Mouse (Mus musculus): ENCODE data around the gene Defb29. TPM values are rescaled to one million over a fixed set of nuclear protein-coding genes. Genes with fewer than 3 reads are reported as not detected.

Gene Defb29
- not detected for polyA plus RNA-seq (2014; fragmentation: Illumina TruSeq; extraction: RNeasy Lipid Tissue Mini Kit (QIAGEN cat#74804); ENCODE audit: low read depth, low replicate concordance)

DNA sequence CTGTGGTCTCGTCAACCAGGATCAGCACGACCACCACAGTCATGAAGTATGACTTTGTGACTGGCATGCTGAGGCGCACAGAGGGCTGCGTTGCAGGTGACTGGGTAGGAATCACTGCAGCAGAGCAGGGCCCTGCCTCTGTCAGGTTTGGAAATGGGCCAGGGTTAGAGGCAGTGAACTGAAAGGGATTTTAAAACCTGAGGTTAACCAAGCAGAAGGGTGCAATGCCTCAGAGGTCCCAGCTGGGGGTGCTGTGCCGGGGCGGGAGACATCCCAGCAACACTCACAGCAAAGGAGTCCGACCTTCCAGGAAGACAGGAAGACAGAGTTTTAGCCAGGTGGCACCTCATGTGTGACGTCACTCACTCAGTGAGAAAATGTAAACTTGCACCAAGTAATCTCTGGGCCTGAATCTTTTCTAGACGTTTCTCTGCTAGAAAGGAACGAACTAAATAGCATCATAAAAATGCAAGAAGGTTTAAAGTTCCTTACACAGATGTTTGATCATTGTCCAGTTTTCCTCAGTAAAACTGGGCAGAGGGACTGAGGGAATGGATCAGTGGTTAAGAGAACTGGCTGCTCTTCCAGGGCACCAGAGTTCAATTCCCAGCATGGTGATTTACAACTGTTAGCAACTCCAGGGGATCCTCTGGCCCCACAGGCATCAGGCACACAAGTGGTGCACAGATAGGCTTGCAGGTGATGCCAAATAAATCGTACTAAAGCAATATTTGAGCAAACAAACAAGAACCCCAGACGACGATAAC, at the start of gene Defb29:
TSS of gene Defb29 (minus strand) at position 155 of the 767 bp plus-strand sequence.

DNA sequence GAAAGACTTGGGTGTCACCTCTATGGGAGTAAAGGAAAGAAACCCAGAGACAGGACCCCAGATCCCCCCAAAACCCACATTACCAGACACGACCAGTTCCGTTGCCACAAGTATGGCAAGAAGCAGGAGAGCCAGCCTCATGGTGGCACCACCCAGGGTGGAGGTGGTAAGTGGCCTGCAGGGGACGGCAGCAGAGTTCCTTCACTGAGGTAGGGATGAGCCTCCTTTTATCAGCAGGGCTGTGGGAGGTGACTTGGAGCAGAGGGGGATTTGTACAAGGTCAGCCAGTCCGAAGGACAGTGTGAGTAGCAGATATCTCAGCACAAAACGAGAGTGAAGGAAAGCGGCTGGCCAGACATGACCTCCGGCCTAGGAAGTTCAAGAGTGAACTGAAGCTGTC, 40.2 kb upstream of the Defb29 start, which contains the start of gene Defb19:
TSS of gene Defb19 (minus strand) at position 206 of the 400 bp plus-strand sequence.

DNA sequence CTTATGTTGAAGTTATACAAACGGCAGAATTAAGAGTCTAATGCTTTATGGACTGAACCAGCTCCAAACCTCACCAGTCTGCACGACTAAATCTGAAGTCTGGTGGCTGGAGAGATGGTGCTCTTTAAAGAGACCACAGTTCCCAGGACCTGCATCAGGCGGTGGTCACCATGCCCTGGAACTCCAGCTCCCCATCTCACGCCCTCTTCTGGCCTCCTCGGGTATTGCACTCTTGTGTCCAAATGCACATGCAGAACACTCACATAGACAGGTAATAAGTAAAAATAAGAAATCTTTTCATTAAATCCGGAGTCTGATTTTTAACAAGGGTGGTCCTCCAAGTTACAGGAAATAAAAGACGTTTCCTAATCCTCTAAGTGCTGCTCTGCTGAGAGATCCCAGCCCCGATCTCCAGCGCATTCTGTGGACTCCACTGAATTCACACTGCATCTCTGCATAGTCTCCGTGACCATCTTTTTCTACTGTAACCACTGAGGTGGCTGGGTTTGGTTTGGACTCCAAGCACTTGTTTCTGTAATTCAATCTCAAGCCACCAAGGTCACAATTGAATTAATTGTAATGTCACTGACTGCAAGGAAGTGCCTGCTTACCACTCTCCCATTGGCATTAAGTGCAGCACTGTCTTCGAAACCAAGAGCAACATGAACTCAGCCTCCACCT, 32.4 kb upstream of the Defb29 start, which contains the start of gene Defb21:
TSS of gene Defb21 (plus strand) at position 631 of the 681 bp plus-strand sequence.

DNA sequence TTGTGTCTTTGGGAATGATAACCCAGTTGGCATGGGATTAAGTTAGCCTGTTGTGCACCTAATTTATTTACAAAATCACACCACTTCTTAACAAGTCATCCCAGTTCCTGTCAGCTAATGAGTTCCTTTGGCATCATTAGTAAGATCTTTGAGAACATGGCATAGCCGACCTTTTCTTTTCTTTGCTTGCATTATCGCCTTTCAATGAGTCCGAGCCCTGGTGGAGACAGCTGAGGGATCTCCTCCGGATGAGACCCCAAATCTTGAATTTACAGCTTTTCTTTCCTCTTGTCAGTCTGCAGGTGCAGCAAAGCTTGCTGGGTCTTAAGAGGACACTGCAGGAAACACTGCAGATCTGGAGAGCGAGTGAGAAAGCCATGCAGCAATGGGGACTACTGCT, 29.1 kb upstream of the Defb29 start, which contains the start of gene Gm17416:
TSS of gene Gm17416 (plus strand) at position 301 of the 400 bp plus-strand sequence.

GRCm38 (mm10) chr2:152517981-152518380, 21.9 kb downstream of the Defb29 start, which contains the start of gene Defb28:
TSS of gene Defb28 (plus strand) at chr2:152518255.

DNA sequence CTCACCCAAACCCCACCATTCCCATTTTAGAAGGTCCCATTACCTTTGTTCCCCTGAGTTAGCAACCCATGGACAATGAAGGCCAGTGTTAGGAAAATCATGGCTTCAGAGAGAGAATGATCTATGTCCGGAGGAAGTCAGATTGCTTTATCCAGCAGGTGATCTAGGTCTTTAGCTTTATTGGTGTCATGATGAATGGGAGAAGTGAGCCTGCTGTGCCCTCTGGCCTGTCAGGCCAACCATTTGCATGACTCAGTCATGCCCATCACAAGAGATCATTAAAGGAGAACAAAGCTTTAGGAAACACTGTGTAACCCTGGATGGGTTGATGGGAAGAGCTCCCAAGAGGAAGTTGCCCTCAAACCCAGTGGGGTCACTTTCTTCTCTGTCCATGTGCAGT, 28.3 kb downstream of the Defb29 start, which contains the start of gene Defb26:
TSS of gene Defb26 (minus strand) at position 101 of the 400 bp plus-strand sequence.

DNA sequence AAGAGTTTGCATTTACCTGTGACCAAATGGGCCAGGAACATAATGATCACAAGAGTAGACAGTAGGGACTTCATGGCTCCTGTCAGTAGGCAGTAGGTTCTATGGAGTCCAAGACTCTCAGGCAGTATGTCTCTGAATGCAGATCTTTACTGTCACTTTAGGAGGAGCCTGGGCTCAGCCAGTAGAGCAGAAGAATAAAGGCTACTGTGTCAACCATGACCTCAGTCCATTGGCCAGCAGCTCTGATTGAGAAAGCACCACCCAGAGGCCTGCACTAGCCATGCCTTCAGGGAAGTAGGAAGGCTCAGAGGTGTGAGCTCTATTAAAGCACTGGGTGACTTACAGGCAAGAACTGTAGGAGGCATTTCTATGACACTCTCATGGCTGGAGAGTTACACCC, 49.9 kb downstream of the Defb29 start, which contains the start of gene Defb22:
TSS of gene Defb22 (minus strand) at position 101 of the 400 bp plus-strand sequence.

Other genes with a start within 250 kb of the Defb29 start
- gene Tbc1d20, start 246.3 kb downstream of the Defb29 start, polyA plus RNA-seq (2014; fragmentation: Illumina TruSeq; extraction: RNeasy Lipid Tissue Mini Kit (QIAGEN cat#74804); ENCODE audit: low read depth, low replicate concordance) = 38.1 TPM
- 1.8 TPM for gene Rbck1, start 207.4 kb downstream of the Defb29 start, polyA plus RNA-seq (2014; fragmentation: Illumina TruSeq; extraction: RNeasy Lipid Tissue Mini Kit (QIAGEN cat#74804); ENCODE audit: low read depth, low replicate concordance)
- gene Trib3, start 196.1 kb downstream of the Defb29 start, polyA plus RNA-seq (2014; fragmentation: Illumina TruSeq; extraction: RNeasy Lipid Tissue Mini Kit (QIAGEN cat#74804); ENCODE audit: low read depth, low replicate concordance) = not detected
- gene Nrsn2, start 163.5 kb downstream of the Defb29 start, polyA plus RNA-seq (2014; fragmentation: Illumina TruSeq; extraction: RNeasy Lipid Tissue Mini Kit (QIAGEN cat#74804); ENCODE audit: low read depth, low replicate concordance) = 0.32 TPM
- 0.13 TPM for gene Sox12, start 142.0 kb downstream of the Defb29 start, polyA plus RNA-seq (2014; fragmentation: Illumina TruSeq; extraction: RNeasy Lipid Tissue Mini Kit (QIAGEN cat#74804); ENCODE audit: low read depth, low replicate concordance)
- 1.5 TPM for gene Zcchc3, start 125.1 kb downstream of the Defb29 start, polyA plus RNA-seq (2014; fragmentation: Illumina TruSeq; extraction: RNeasy Lipid Tissue Mini Kit (QIAGEN cat#74804); ENCODE audit: low read depth, low replicate concordance)
- not detected for gene 6820408C15Rik, start 124.5 kb downstream of the Defb29 start, polyA plus RNA-seq (2014; fragmentation: Illumina TruSeq; extraction: RNeasy Lipid Tissue Mini Kit (QIAGEN cat#74804); ENCODE audit: low read depth, low replicate concordance)
- gene Defb23, start 75.5 kb downstream of the Defb29 start, polyA plus RNA-seq (2014; fragmentation: Illumina TruSeq; extraction: RNeasy Lipid Tissue Mini Kit (QIAGEN cat#74804); ENCODE audit: low read depth, low replicate concordance) = not detected
- not detected for gene Defb20, start 63.0 kb downstream of the Defb29 start, polyA plus RNA-seq (2014; fragmentation: Illumina TruSeq; extraction: RNeasy Lipid Tissue Mini Kit (QIAGEN cat#74804); ENCODE audit: low read depth, low replicate concordance)
- gene Defb22, start 50.0 kb downstream of the Defb29 start, polyA plus RNA-seq (2014; fragmentation: Illumina TruSeq; extraction: RNeasy Lipid Tissue Mini Kit (QIAGEN cat#74804); ENCODE audit: low read depth, low replicate concordance) = not detected
- not detected for gene Defb26, start 28.4 kb downstream of the Defb29 start, polyA plus RNA-seq (2014; fragmentation: Illumina TruSeq; extraction: RNeasy Lipid Tissue Mini Kit (QIAGEN cat#74804); ENCODE audit: low read depth, low replicate concordance)
- not detected for gene Defb28, start 21.8 kb downstream of the Defb29 start, polyA plus RNA-seq (2014; fragmentation: Illumina TruSeq; extraction: RNeasy Lipid Tissue Mini Kit (QIAGEN cat#74804); ENCODE audit: low read depth, low replicate concordance)
- not detected for gene Gm17416, start 29.2 kb upstream of the Defb29 start, polyA plus RNA-seq (2014; fragmentation: Illumina TruSeq; extraction: RNeasy Lipid Tissue Mini Kit (QIAGEN cat#74804); ENCODE audit: low read depth, low replicate concordance)
- gene Defb21, start 32.6 kb upstream of the Defb29 start, polyA plus RNA-seq (2014; fragmentation: Illumina TruSeq; extraction: RNeasy Lipid Tissue Mini Kit (QIAGEN cat#74804); ENCODE audit: low read depth, low replicate concordance) = not detected
- not detected for gene Defb19, start 40.2 kb upstream of the Defb29 start, polyA plus RNA-seq (2014; fragmentation: Illumina TruSeq; extraction: RNeasy Lipid Tissue Mini Kit (QIAGEN cat#74804); ENCODE audit: low read depth, low replicate concordance)
- gene Defb45, start 59.3 kb upstream of the Defb29 start, polyA plus RNA-seq (2014; fragmentation: Illumina TruSeq; extraction: RNeasy Lipid Tissue Mini Kit (QIAGEN cat#74804); ENCODE audit: low read depth, low replicate concordance) = 9.8 TPM
- not detected for gene Defb36, start 64.2 kb upstream of the Defb29 start, polyA plus RNA-seq (2014; fragmentation: Illumina TruSeq; extraction: RNeasy Lipid Tissue Mini Kit (QIAGEN cat#74804); ENCODE audit: low read depth, low replicate concordance)
- gene Defb25, start 83.0 kb upstream of the Defb29 start, polyA plus RNA-seq (2014; fragmentation: Illumina TruSeq; extraction: RNeasy Lipid Tissue Mini Kit (QIAGEN cat#74804); ENCODE audit: low read depth, low replicate concordance) = not detected
- gene Rem1, start 86.9 kb upstream of the Defb29 start, polyA plus RNA-seq (2014; fragmentation: Illumina TruSeq; extraction: RNeasy Lipid Tissue Mini Kit (QIAGEN cat#74804); ENCODE audit: low read depth, low replicate concordance) = 2.1 TPM
- gene H13, start 129.4 kb upstream of the Defb29 start, polyA plus RNA-seq (2014; fragmentation: Illumina TruSeq; extraction: RNeasy Lipid Tissue Mini Kit (QIAGEN cat#74804); ENCODE audit: low read depth, low replicate concordance) = 28.0 TPM
- 14.9 TPM for gene Mcts2, start 146.9 kb upstream of the Defb29 start, polyA plus RNA-seq (2014; fragmentation: Illumina TruSeq; extraction: RNeasy Lipid Tissue Mini Kit (QIAGEN cat#74804); ENCODE audit: low read depth, low replicate concordance)
- gene Id1, start 196.2 kb upstream of the Defb29 start, polyA plus RNA-seq (2014; fragmentation: Illumina TruSeq; extraction: RNeasy Lipid Tissue Mini Kit (QIAGEN cat#74804); ENCODE audit: low read depth, low replicate concordance) = 111 TPM
- not detected for gene Cox4i2, start 214.1 kb upstream of the Defb29 start, polyA plus RNA-seq (2014; fragmentation: Illumina TruSeq; extraction: RNeasy Lipid Tissue Mini Kit (QIAGEN cat#74804); ENCODE audit: low read depth, low replicate concordance)

Data from sigmoid colon, adult 10 weeks (tissue).